Mouse (Mus musculus): ENCODE data around the gene Mlh3.

Mlh3 gene

GRCm38 (mm10) chr12:85227227-85227626 is 43.2 kb downstream of the Mlh3 start:
- DNase-seq: no peak

- no peak for DNase-seq
Observed at GRCm38 (mm10) chr12:85219905-85220290, 50.5 kb downstream of the Mlh3 start.

- DNase-seq: peak; percentile 90 to 91
Observed at GRCm38 (mm10) chr12:85219236-85219904, 51.0 kb downstream of the Mlh3 start, which contains the start of gene Eif2b2. Gene Eif2b2 (plus strand): TSS chr12:85219481.

GRCm38 (mm10) chr12:85217733-85218310 is 52.6 kb downstream of the Mlh3 start:
- DNase-seq: no peak

GRCm38 (mm10) chr12:85215031-85215430 is 55.4 kb downstream of the Mlh3 start:
- no peak for DNase-seq

GRCm38 (mm10) chr12:85208687-85209199 is 61.7 kb downstream of the Mlh3 start:
- no peak for DNase-seq

GRCm38 (mm10) chr12:85205425-85205824 is 65.0 kb downstream of the Mlh3 start:
- no peak for DNase-seq

- no peak for DNase-seq
Observed at GRCm38 (mm10) chr12:85204105-85204504, 66.3 kb downstream of the Mlh3 start.

- no peak for DNase-seq
Observed at GRCm38 (mm10) chr12:85203699-85204098, 66.7 kb downstream of the Mlh3 start.

- no peak for DNase-seq
Observed at GRCm38 (mm10) chr12:85202191-85202590, 68.2 kb downstream of the Mlh3 start.

- DNase-seq: no peak
Observed at GRCm38 (mm10) chr12:85201830-85202147, 68.6 kb downstream of the Mlh3 start.

- DNase-seq: no peak
Observed at GRCm38 (mm10) chr12:85200929-85201829, 69.2 kb downstream of the Mlh3 start.

- DNase-seq: no peak
Observed at GRCm38 (mm10) chr12:85199954-85200353, 70.4 kb downstream of the Mlh3 start.

GRCm38 (mm10) chr12:85197936-85198335 is 72.5 kb downstream of the Mlh3 start:
- DNase-seq: no peak

- DNase-seq: no peak
Observed at GRCm38 (mm10) chr12:85197371-85197770, 73.0 kb downstream of the Mlh3 start.

- no peak for DNase-seq
Observed at GRCm38 (mm10) chr12:85196191-85196590, 74.2 kb downstream of the Mlh3 start.

GRCm38 (mm10) chr12:85195086-85195485 is 75.3 kb downstream of the Mlh3 start:
- no peak for DNase-seq

- DNase-seq: no peak
Observed at GRCm38 (mm10) chr12:85194623-85195018, 75.8 kb downstream of the Mlh3 start.

- DNase-seq: no peak
Observed at GRCm38 (mm10) chr12:85193923-85194622, 76.3 kb downstream of the Mlh3 start.

- no peak for DNase-seq
Observed at GRCm38 (mm10) chr12:85193146-85193545, 77.3 kb downstream of the Mlh3 start.

- DNase-seq: no peak
Observed at GRCm38 (mm10) chr12:85192461-85193108, 77.8 kb downstream of the Mlh3 start.

GRCm38 (mm10) chr12:85190290-85190689 is 80.1 kb downstream of the Mlh3 start:
- DNase-seq: no peak

All from spleen, adult 18-20 months (tissue).